Mouse (Mus musculus) central nervous system, embryonic 14 days (tissue): ENCODE data around the gene Scgb1b18. TPM values are rescaled to one million over a fixed set of nuclear protein-coding genes. Genes with fewer than 3 reads are reported as not detected.

Source experiments
- polyA plus RNA-seq: library from polyadenylated mRNA; depleted of rRNA; stranded (reverse); fragments of >200 nt; gene quantifications from 2 replicates; pipeline ENCODE4 v1.2.3, GENCODE M21; 2012; rRNA removed

Scgb1b18 gene
- not detected in 2 replicates for polyA plus RNA-seq

GRCm38 (mm10) chr7:33185268-33185667, at the start of gene Scgb1b18:
TSS of gene Scgb1b18 (plus strand) at chr7:33185568.

DNA sequence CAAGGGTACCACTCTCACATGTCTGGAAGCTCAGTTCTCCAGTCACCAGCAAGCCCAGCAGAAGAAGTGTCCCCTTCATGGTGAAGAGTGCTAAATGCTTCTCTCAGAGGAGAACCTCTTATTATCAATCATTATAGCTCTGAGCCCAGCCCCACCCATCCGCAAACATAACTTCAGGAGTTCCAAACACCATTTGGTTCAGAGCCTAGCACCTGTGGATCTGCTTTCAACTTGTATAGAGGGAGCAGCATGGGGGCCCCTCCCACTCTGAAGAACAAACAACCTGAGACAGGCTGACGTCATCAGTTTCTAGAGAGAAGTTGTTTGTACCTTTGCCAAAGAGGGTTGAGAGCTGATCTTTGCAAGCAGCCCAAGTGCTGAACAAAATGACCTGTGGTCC, 11.6 kb upstream of the Scgb1b18 start, which contains the start of gene Scgb2b18:
Gene Scgb2b18, minus strand, starts transcription at position 101 of the 400 bp plus-strand sequence.

Other genes with a start within 250 kb of the Scgb1b18 start
- not detected in 2 replicates for gene Scgb2b17, start 129.0 kb upstream of the Scgb1b18 start, polyA plus RNA-seq
- gene Scgb1b17, start 122.1 kb upstream of the Scgb1b18 start, polyA plus RNA-seq = not detected in 2 replicates
- gene Scgb2b18, start 11.7 kb upstream of the Scgb1b18 start, polyA plus RNA-seq = not detected in 2 replicates
- gene Scgb2b19, start 94.8 kb downstream of the Scgb1b18 start, polyA plus RNA-seq = not detected in 2 replicates
- gene Scgb1b19, start 101.7 kb downstream of the Scgb1b18 start, polyA plus RNA-seq = not detected in 2 replicates
- not detected in 2 replicates for gene Scgb2b20, start 180.8 kb downstream of the Scgb1b18 start, polyA plus RNA-seq
- not detected in 2 replicates for gene Scgb1b20, start 187.7 kb downstream of the Scgb1b18 start, polyA plus RNA-seq